Mouse (Mus musculus) liver (tissue): ENCODE results near the gene Ceacam5.

ENCODE experiments used
- DNase-seq: peaks from one replicate; pipeline ENCODE4 v3.0.0-alpha.2; 2020; ENCODE audit warnings: mixed read lengths

Gene Ceacam5

GRCm38 (mm10) chr7:17712938-17713337 is at the start of gene Ceacam5:
Gene Ceacam5, plus strand, starts transcription at chr7:17713238.
- DNase-seq: no peak
